Mouse (Mus musculus) myocyte (in vitro differentiated cells): ENCODE data around the gene Rab24. TPM values are rescaled to one million over a fixed set of nuclear protein-coding genes. Genes with fewer than 3 reads are reported as not detected.

Experiments
- H3K27me3 ChIP-seq: one replicate; pipeline ENCODE4 v1.6.1; 2011; ENCODE audit not compliant: control insufficient read depth, insufficient read depth, insufficient read length
- H3K36me3 ChIP-seq: one replicate; pipeline ENCODE4 v1.6.1; 2011; ENCODE audit not compliant: control insufficient read depth, insufficient read depth
- H3K4me2 ChIP-seq: one replicate; pipeline ENCODE4 v1.6.1; 2011; ENCODE audit warnings: low read depth, control low read depth
- H3K4me3 ChIP-seq: one replicate; pipeline ENCODE4 v1.5.1; 2011; ENCODE audit warnings: mild to moderate bottlenecking, control low read depth, moderate library complexity
- H3K79me2 ChIP-seq: one replicate; pipeline ENCODE4 v1.6.1; 2011; ENCODE audit not compliant: control insufficient read depth, insufficient read depth
- H3ac ChIP-seq: one replicate; pipeline ENCODE4 v1.6.1; 2011; ENCODE audit not compliant: control insufficient read depth, insufficient read length
- CEBPB ChIP-seq: IDR thresholded peaks from 2 replicates; pipeline ENCODE4 v1.6.1; 2011; ENCODE audit warnings: mild to moderate bottlenecking, moderate library complexity; ENCODE audit not compliant: poor library complexity, insufficient read depth, severe bottlenecking
- E2F4 ChIP-seq: IDR thresholded peaks from one replicate; pipeline ENCODE4 v1.6.1; 2011; ENCODE audit warnings: mild to moderate bottlenecking, control low read depth, moderate library complexity; ENCODE audit not compliant: insufficient read depth
- MAX ChIP-seq: IDR thresholded peaks from one replicate; pipeline ENCODE4 v1.6.1; 2011; ENCODE audit warnings: low read depth, mild to moderate bottlenecking, control low read depth
- MYOD1 ChIP-seq, 3 experiments: IDR thresholded peaks; one replicate each; pipeline ENCODE4 v1.6.1; 2011; ENCODE audit warnings: control low read depth in 2 of 3, low read depth in 2 of 3, mild to moderate bottlenecking in 2 of 3, moderate library complexity in 1 of 3; ENCODE audit not compliant: insufficient read length in 2 of 3, control insufficient read depth in 1 of 3
- MYOG ChIP-seq, 3 experiments: IDR thresholded peaks; one replicate each; pipeline ENCODE4 v1.6.1; 2011; ENCODE audit warnings: control low read depth in 2 of 3, low read depth in 2 of 3, mild to moderate bottlenecking in 2 of 3; ENCODE audit not compliant: insufficient read length in 2 of 3, control insufficient read depth in 1 of 3, insufficient read depth in 1 of 3
- POLR2A ChIP-seq: IDR thresholded peaks from one replicate; pipeline ENCODE4 v1.6.1; 2011; ENCODE audit warnings: low read depth, mild to moderate bottlenecking, control low read depth, moderate library complexity; ENCODE audit not compliant: insufficient read length
- POLR2AphosphoS2 ChIP-seq: IDR thresholded peaks from one replicate; pipeline ENCODE4 v1.6.1; 2011; ENCODE audit warnings: low read depth, control low read depth; ENCODE audit not compliant: insufficient read length
- REST ChIP-seq: IDR thresholded peaks from one replicate; pipeline ENCODE4 v1.6.1; 2011; ENCODE audit warnings: mild to moderate bottlenecking, control low read depth, moderate library complexity; ENCODE audit not compliant: insufficient read depth, insufficient read length
- SRF ChIP-seq: IDR thresholded peaks from one replicate; pipeline ENCODE4 v1.6.1; 2011; ENCODE audit warnings: low read depth; ENCODE audit not compliant: control insufficient read depth, insufficient read length
- TCF12 ChIP-seq: IDR thresholded peaks from one replicate; pipeline ENCODE4 v1.6.1; 2011; ENCODE audit warnings: mild to moderate bottlenecking, control low read depth; ENCODE audit not compliant: poor library complexity, insufficient read depth, severe bottlenecking
- TCF3 ChIP-seq: IDR thresholded peaks from one replicate; pipeline ENCODE4 v1.6.1; 2011; ENCODE audit warnings: low read depth, control low read depth; ENCODE audit not compliant: insufficient read length
- USF1 ChIP-seq: IDR thresholded peaks from one replicate; pipeline ENCODE4 v1.6.1; 2011; ENCODE audit warnings: low read depth, mild to moderate bottlenecking, control low read depth, moderate library complexity
- polyA plus RNA-seq: library from polyadenylated mRNA; unstranded; fragments of >200 nt; fragmentation: generic; extraction: Trizol; gene quantifications from one replicate; pipeline ENCODE4 v1.2.1, GENCODE M21; 2012; ENCODE audit warnings: missing spikeins

Rab24 gene
- polyA plus RNA-seq, 1 experiment: 59.8 TPM

DNA sequence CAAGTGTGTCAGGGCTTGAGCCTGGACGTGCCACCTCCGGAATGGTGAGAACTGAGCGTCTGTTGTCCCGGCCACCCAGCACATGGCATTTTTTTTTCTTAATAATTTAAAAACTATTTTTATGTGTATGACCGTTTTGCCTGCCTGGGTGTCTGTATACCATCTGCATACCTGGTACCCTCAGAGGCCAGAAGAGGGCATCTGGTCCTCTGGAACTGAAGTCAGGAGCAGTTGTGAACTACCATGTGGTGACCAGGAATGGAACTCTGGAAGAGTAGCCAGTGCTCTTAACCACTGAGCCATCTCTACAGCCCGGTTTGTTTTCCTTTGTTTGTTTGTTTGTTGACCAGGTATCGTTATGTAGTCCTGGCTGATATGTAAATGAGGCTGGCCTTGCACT lies 46.7 kb upstream of the Rab24 start:
- no peaks in the 10 kb centered on the region for H3K79me2 ChIP-seq
- no peak overlapping the region for H3K4me2 ChIP-seq
- TF ChIP-seq MYOD1 (IDR thresholded peaks at IDR 0.05; ENCODE audit: control insufficient read depth in 1 of 3, insufficient read length in 2 of 3, low read depth in 2 of 3): no peak
- no peak for TF ChIP-seq E2F4
- TF ChIP-seq SRF: no peak
- TF ChIP-seq POLR2AphosphoS2: no peak
- TF ChIP-seq REST: no peak
- TF ChIP-seq TCF12: no peak
- no peak for TF ChIP-seq MAX
- TF ChIP-seq MYOG (IDR thresholded peaks at IDR 0.05; ENCODE audit: control insufficient read depth in 1 of 3, insufficient read depth in 1 of 3, insufficient read length in 2 of 3, low read depth in 2 of 3): no peak
- no peak overlapping the region for H3K4me3 ChIP-seq
- peaks cover 13% of the 10 kb centered on the region for H3K27me3 ChIP-seq
- H3K36me3 ChIP-seq: no peaks in the 10 kb centered on the region
- H3ac ChIP-seq: no peak overlapping the region

DNA sequence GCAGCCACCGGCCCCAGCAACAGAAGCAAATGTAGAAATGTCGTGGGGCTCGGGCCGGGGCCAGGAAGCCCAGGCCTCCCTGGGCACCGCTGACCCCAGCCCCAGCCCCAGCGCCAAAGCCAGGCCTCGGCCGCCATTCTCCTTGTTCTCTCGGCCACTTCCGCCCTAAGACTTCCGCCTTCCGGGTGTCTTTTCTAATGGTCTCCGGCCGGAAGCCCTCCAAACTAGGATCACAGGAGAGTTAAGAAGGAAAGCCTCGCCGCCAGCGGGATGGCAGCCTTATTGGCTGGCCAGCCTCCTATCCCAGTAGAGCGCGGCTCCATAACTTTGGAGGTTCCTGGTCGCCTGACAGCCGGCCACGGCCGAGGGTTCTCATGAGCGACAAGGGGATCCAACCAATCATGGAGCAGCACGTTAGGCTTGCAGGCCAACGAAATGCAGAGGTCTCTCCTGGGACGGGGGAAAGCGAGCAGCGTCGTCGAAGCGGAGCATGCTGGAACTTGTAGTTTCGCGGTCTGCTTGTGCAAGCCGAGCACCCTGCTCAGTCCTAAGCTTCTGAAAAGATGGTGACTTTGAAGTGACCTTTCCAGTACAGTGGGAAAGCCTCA lies 40.8 kb upstream of the Rab24 start, which contains the start of gene Lman2:
Gene Lman2, minus strand, starts transcription at position 331 of the 608 bp plus-strand sequence.
- H3K4me3 ChIP-seq: peak within 1 kb of the TSS; percentile 70
- H3K4me2 ChIP-seq: peak within 1 kb of the TSS; percentile 86
- H3K27me3 ChIP-seq: peaks cover 7% of the 10 kb centered on the region
- peaks cover 10% of the 10 kb centered on the region for H3K36me3 ChIP-seq
- peaks cover 47% of the 10 kb centered on the region for H3K79me2 ChIP-seq
- peak within 1 kb of the TSS; percentile 20 for H3ac ChIP-seq
- TF ChIP-seq E2F4 (peak; percentile 38), SRF (peak; percentile 41), TCF3 (no peak), MYOD1 (IDR thresholded peaks at IDR 0.05; ENCODE audit: control insufficient read depth in 1 of 3, insufficient read length in 2 of 3, low read depth in 2 of 3) (no peak), POLR2AphosphoS2 (peak; percentile 20), TCF12 (no peak), MYOG (IDR thresholded peaks at IDR 0.05; ENCODE audit: control insufficient read depth in 1 of 3, insufficient read depth in 1 of 3, insufficient read length in 2 of 3, low read depth in 2 of 3) (no peak), MAX (no peak), CEBPB (no peak), POLR2A (peak; percentile 49), REST (no peak), USF1 (no peak)

DNA sequence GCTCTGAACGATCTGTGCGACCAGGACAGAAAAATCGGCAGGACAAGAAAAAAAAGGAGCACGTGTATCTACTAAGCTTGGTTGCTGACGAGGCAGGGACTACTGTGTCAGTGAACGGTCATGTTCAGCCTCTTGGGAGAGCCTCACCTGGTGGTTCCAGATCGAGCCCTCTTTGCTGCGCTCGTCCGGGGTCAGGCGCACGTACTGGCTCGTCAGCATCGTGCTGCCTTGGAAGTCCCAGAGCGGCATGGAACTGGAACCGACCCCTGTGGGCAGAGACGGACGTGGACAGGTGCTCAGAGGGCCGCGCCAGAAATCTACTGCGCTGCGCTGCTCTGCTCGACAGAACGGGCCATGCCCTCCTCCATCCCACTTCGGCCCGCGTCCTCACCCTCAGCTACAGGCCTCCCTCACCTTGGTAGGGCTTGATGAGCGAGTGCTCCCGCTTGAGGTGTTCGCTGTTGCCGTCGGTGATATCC lies 40.3 kb upstream of the Rab24 start:
- peaks cover 12% of the 10 kb centered on the region for H3K36me3 ChIP-seq
- H3K79me2 ChIP-seq: peaks cover 52% of the 10 kb centered on the region
- H3K27me3 ChIP-seq: peaks cover 7% of the 10 kb centered on the region
- H3K4me3 ChIP-seq: peak overlapping the region; percentile 70
- peak overlapping the region; percentile 86 for H3K4me2 ChIP-seq
- H3ac ChIP-seq: peak overlapping the region; percentile 20
- TF ChIP-seq E2F4 (no peak), MYOD1 (IDR thresholded peaks at IDR 0.05; ENCODE audit: control insufficient read depth in 1 of 3, insufficient read length in 2 of 3, low read depth in 2 of 3) (peak; percentile 7 to 94 (median 88)), MYOG (IDR thresholded peaks at IDR 0.05; ENCODE audit: control insufficient read depth in 1 of 3, insufficient read depth in 1 of 3, insufficient read length in 2 of 3, low read depth in 2 of 3) (peak in 1 of 3 experiments; percentile 54), SRF (no peak)

DNA sequence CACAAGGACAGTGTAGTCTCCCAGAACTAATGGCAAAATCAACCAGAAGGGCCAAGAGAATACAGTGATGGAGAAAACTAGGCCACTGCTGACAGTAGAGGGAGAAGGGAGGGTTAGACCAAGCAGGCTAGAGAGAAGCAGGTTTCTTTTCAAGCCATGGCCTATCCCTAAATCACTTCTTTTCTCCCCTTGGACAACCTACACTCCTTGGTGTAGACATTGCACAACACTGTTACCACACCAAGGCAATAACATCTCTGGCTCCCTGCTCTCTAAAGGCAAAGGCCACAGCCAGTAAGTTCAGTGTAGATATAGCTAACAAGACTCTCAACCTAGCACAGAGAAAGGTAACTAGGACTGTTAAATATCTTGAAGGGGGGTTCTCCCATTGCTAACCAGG lies 39.4 kb upstream of the Rab24 start:
- Histone ChIP-seq H3K4me3 (peak overlapping the region; percentile 70), H3ac (no peak overlapping the region), H3K27me3 (peaks cover 7% of the 10 kb centered on the region), H3K4me2 (peak overlapping the region; percentile 86), H3K79me2 (peaks cover 61% of the 10 kb centered on the region), H3K36me3 (peaks cover 20% of the 10 kb centered on the region)
- TF ChIP-seq POLR2A (no peak), SRF (no peak), E2F4 (no peak), MAX (no peak), TCF3 (no peak), MYOD1 (IDR thresholded peaks at IDR 0.05; ENCODE audit: control insufficient read depth in 1 of 3, insufficient read length in 2 of 3, low read depth in 2 of 3) (no peak), MYOG (IDR thresholded peaks at IDR 0.05; ENCODE audit: control insufficient read depth in 1 of 3, insufficient read depth in 1 of 3, insufficient read length in 2 of 3, low read depth in 2 of 3) (no peak)

DNA sequence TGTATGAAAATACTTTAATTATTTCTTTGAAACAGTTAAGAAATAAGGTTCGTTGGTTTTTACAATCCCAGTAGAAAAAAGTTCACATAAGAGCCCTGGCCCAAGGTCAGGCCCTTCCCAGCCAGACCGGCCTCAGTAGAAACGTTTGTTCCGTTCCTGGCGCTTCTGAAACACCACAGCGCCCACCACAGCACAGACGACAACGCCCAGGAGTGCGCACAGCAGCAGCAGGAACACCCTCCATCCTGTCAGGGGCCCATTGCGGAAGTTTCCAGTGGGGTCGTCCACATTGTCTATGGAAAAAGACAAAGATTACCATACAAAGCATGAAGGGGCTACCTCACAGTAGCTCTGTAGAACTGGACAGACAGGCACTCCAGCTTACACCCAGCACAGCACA lies 25.0 kb upstream of the Rab24 start:
- no peak overlapping the region for H3K4me3 ChIP-seq
- H3K4me2 ChIP-seq: no peak overlapping the region
- peaks cover 34% of the 10 kb centered on the region for H3K36me3 ChIP-seq
- H3K79me2 ChIP-seq: no peaks in the 10 kb centered on the region
- H3K27me3 ChIP-seq: no peaks in the 10 kb centered on the region
- H3ac ChIP-seq: no peak overlapping the region
- TF ChIP-seq POLR2A (no peak), POLR2AphosphoS2 (no peak), SRF (no peak)
